Mouse (Mus musculus): ENCODE measurements around the gene Nat8f3. TPM values are rescaled to one million over a fixed set of nuclear protein-coding genes. Genes with fewer than 3 reads are reported as not detected.
A peak's percentile ranks its signal among the peaks of the same experiment; 100 is the strongest.
"Not testable (repeated sequence)": the region's sequence is repeated elsewhere in the genome, so short reads cannot be mapped to it uniquely, and the experiment has no call there.

The Nat8f3 gene
- total RNA-seq (2021) = 1.7 TPM in 1 of 2 replicates, not detected in the other
- long read RNA-seq = 0 reads

DNA sequence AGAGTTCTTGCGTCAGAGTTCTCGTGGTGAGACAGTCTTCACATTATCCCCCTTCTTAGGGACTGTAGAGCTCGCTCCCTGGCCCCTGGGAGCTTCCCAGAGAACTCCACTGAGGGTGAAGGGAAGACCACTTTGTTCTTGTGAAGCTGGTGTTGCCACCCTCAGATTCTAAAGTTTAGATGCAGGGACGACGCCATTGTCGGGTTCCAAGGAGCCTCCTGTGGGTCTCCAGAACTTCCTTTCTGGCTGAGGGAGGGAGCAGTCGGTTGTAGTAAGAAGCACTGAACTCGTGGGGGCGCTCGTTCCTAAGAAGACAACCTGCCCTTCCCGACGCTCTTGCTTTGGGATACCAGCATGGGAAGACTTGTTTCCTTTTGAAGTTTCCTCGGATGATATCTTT, at the start of gene Nat8f3:
TSS of gene Nat8f3 (minus strand) at position 223 of the 400 bp plus-strand sequence.
- DNase-seq = peak; percentile 29

DNA sequence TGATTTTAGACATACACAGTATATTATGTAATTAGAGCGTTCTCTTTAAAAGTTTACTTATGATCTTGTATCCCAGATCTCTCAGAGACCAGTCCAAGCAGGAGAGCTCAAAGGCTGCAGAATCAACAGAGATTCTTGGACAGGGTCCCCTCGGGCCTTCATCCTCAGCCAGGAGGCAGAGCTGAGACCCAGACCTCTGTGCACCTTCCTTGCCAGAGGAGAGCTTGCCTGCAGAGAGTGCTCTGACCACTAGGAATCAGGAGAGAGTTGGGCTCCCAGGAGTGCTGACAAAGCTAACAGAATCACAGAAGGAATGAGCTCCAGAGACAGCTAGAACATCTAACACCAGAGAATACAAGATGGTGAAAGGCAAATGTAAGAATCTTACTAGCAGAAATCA, 47.8 kb upstream of the Nat8f3 start:
- DNase-seq = no peak

DNA sequence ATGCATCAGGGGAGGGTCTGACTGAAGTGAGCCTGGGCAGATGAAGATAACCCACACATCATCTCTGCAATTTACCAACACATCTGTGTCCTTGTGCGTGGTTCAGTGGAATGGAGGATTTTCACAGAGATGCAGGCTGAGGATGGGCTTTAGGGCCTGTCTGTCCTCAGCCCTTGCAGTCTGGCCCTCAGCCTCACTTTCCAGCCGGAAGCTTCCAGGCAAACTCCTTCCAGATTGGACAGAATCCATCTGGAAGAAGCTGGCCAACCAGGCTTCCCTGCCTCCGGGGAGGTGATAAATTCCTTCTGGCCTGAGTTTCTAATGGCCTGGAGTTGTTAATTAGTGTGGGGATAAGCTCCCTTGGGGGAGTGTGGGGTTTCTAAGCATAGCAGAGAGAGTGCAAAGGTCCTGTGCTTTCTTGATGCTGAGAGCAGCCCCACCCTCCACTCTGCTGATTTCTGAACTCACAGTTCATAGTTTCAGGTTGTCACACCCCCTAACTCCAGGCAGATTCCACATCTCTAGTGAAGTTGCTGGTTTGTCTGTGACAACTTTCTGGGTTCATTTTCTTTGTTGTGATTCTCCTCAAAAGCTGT, 45.5 kb upstream of the Nat8f3 start:
- DNase-seq = not testable (repeated sequence)

DNA sequence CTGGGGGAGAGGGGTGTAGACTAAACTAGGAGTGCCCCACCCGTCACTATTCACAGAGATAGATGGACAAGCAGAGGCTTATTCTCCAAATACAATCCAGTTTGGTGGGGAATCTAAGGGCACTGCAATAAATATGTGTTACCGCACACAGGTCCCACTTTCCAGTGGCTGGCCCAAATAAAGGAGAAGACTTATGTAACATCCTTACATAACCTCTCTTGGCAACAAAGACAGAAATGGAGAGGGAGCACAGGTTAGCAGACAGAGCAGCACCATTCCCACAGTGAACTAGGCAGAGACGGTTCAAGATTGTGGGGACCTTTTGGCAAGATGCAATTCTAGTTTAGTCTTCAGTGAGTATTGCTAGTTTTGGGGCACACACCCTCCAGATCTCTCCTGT, 45.0 kb upstream of the Nat8f3 start:
- not testable (repeated sequence) for DNase-seq

DNA sequence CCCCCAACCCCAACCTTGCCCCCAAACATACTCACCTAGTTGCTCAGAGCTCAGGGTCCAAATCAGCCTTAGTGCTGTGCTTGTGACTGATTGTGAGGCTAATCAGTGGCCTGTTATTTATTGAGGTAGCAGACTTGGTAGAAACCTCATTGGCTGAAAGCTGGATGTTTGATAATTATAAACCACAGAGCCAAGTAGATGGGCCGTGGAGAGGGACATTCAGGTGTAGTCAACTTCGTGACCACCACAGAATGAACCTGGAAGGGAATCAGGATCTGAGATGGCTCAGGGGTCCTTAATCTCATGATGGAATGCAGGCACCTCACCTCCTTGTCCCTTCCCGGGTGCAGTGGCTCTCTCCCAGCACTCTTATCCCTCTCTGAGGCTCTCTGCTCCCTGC, 44.2 kb upstream of the Nat8f3 start:
- not testable (repeated sequence) for DNase-seq

DNA sequence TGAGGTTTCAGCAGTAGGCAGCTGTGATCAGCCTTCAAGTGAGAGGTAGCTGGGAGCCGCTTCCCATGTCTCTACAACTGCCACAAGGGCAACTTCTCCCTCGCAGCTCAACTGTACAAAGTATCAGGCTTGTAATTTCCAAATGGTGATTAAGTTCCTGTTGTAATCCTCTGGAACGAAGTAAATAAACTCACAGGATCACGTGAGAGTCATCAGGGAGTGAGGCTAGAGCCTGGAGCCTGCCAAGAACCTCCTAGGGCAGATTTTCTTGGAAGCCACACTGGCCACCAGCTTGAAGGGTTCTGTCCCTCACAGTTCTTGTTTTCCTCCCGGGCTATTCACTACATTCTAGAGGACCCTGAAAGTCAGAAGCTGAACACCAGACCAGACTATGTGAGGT, 37.6 kb upstream of the Nat8f3 start:
- not testable (repeated sequence) for DNase-seq

DNA sequence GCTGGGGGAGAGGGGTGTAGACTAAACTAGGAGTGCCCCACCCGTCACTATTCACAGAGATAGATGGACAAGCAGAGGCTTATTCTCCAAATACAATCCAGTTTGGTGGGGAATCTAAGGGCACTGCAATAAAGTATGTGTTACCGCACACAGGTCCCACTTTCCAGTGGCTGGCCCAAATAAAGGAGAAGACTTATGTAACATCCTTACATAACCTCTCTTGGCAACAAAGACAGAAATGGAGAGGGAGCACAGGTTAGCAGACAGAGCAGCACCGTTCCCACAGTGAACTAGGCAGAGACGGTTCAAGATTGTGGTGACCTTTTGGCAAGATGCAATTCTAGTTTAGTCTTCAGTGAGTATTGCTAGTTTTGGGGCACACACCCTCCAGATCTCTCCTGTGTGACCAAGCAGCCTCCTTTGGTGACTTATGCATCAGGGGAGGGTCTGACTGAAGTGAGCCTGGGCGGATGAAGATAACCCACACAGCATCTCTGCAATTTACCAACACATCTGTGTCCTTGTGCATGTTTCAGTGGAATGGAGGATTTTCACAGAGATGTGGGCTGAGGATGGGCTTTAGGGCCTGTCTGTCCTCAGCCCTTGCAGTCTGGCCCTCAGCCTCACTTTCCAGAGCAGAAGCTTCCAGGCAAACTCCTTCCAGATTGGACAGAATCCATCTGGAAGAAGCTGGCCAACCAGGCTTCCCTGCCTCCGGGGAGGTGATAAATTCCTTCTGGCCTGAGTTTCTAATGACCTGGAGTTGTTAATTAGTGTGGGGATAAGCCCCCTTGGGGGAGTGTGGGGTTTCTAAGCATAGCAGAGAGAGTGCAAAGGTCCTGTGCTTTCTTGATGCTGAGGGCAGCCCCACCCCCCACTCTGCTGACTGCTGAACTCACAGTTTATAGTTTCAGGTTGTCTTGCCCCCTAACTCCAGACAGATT, 2.2 kb downstream of the Nat8f3 start:
- not testable (repeated sequence) for DNase-seq

DNA sequence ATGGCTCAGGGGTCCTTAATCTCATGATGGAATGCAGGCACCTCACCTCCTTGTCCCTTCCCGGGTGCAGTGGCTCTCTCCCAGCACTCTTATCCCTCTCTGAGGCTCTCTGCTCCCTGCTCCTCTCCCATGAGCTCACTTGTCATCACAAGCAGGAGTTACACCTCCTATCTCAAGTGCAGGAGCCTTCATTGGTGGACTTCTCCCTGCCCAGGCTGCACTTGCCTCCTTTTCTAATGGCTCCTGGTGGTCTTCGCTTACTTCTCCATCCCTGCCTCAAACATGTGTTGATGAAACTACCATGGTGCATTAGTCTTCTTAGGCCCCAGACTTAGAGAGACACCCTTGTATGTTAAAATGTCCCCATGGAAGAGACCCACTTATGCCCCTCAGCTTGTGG, 2.9 kb downstream of the Nat8f3 start:
- not testable (repeated sequence) for DNase-seq

DNA sequence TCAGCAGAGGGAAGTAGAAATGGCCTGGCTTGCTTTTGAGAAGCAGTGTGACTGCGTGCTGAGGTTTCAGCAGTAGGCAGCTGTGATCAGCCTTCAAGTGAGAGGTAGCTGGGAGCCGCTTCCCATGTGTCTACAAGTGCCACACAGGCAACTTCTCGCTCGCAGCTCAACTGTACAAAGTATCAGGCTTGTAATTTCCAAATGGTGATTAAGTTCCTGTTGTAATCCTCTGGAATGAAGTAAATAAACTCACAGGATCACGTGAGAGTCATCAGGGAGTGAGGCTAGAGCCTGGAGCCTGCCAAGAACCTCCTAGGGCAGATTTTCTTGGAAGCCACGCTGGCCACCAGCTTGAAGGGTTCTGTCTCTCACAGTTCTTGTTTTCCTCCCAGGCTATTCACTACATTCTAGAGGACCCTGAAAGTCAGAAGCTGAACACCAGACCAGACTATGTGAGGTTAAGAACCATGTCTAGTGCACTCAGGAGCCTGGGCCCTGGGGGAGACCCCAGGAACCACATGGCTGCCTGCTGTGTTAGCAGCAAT, 9.8 kb downstream of the Nat8f3 start:
- DNase-seq = not testable (repeated sequence)

DNA sequence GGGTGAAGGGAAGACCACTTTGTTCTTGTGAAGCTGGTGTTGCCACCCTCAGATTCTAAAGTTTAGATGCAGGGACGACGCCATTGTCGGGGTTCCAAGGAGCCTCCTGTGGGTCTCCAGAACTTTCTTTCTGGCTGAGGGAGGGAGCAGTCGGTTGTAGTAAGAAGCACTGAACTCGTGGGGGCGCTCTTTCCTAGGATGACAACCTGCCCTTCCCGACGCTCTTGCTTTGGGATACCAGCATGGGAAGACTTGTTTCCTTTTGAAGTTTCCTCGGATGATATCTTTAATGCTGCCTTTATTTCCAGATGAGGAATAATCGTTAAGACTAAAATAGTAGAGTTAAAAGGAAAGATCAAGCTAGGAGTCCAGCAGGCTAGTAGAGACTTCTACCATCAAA, 52.4 kb downstream of the Nat8f3 start, which contains the start of gene Nat8f7:
TSS of gene Nat8f7 (minus strand) at position 101 of the 400 bp plus-strand sequence.
- DNase-seq = not testable (repeated sequence)

DNA sequence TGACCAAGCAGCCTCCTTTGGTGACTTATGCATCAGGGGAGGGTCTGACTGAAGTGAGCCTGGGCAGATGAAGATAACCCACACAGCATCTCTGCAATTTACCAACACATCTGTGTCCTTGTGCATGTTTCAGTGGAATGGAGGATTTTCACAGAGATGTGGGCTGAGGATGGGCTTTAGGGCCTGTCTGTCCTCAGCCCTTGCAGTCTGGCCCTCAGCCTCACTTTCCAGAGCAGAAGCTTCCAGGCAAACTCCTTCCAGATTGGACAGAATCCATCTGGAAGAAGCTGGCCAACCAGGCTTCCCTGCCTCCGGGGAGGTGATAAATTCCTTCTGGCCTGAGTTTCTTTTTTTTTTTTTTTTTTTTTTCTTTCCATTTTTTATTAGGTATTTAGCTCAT, 55.9 kb downstream of the Nat8f3 start:
- not testable (repeated sequence) for DNase-seq

DNA sequence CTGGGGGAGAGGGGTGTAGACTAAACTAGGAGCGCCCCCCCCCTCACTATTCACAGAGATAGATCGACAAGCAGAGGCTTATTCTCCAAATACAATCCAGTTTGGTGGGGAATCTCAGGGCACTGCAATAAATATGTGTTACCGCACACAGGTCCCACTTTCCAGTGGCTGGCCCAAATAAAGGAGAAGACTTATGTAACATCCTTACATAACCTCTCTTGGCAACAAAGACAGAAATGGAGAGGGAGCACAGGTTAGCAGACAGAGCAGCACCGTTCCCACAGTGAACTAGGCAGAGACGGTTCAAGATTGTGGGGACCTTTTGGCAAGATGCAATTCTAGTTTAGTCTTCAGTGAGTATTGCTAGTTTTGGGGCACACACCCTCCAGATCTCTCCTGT, 56.3 kb downstream of the Nat8f3 start:
- not testable (repeated sequence) for DNase-seq

DNA sequence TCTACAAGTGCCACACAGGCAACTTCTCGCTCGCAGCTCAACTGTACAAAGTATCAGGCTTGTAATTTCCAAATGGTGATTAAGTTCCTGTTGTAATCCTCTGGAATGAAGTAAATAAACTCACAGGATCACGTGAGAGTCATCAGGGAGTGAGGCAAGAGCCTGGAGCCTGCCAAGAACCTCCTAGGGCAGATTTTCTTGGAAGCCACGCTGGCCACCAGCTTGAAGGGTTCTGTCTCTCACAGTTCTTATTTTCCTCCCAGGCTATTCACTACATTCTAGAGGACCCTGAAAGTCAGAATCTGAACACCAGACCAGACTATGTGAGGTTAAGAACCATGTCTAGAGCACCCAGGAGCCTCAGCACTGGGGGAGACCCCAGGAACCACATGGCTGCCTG, 63.6 kb downstream of the Nat8f3 start:
- DNase-seq = peak; percentile 12

Small RNAs within 50 kb of the gene (microRNA-seq; reads per million reads assigned to microRNA genes)
- gene Gm27317 (0 reads per million in 2 experiments), gene Mir6375 (0 reads per million in 2 experiments)

Other genes with a start within 250 kb of the Nat8f3 start
- gene Alms1, start 178.2 kb downstream of the Nat8f3 start, total RNA-seq (2021) = 12.8 and 13.4 TPM in 2 replicates
- 2.9 and 3.4 TPM in 2 replicates for gene Nat8f7, start 52.5 kb downstream of the Nat8f3 start, total RNA-seq (2021)
- gene Nat8f6, start 55.2 kb upstream of the Nat8f3 start, total RNA-seq (2021) = 1.8 and 3.2 TPM in 2 replicates
- 2.6 and 6.1 TPM in 2 replicates for gene Nat8f5, start 55.2 kb upstream of the Nat8f3 start, total RNA-seq (2021)
- gene Nat8, start 66.3 kb upstream of the Nat8f3 start, total RNA-seq (2021) = 2.0 and 4.5 TPM in 2 replicates
- 3.0 and 3.7 TPM in 2 replicates for gene Nat8f2, start 103.4 kb upstream of the Nat8f3 start, total RNA-seq (2021)
- gene Nat8f4, start 139.1 kb upstream of the Nat8f3 start, total RNA-seq (2021) = 13.8 and 22.7 TPM in 2 replicates
- 49.3 and 66.9 TPM in 2 replicates for gene Tprkb, start 146.1 kb upstream of the Nat8f3 start, total RNA-seq (2021)
- gene Nat8f1, start 149.9 kb upstream of the Nat8f3 start, total RNA-seq (2021) = 47.2 and 69.6 TPM in 2 replicates
- gene Dusp11, start 195.9 kb upstream of the Nat8f3 start, total RNA-seq (2021) = 142 and 170 TPM in 2 replicates